Comparison of ENCODE assay signal across 17 mouse cellular contexts in genomic region chr8:119952747-119953146, GRCm38 (mm10). TPM values are rescaled to one million over a fixed set of nuclear protein-coding genes. Genes with fewer than 3 reads are reported as not detected.
DNase-seq lines count a peak whose midpoint lies in the region; TF ChIP-seq lines count a peak whose summit lies in the region.
"Had no signal": no experiment of that assay in that cellular context is flagged by ENCODE, and none has a peak within 500 bp of the region (broad histone marks: within the 10 kb centered on the region; RNA-seq: fewer than 3 reads in every experiment).

No protein-coding gene starts in this region.

- no peak overlapping the region for H3K4me3 ChIP-seq in cerebellum, adult 2 months (replicated peaks; ENCODE audit: insufficient read depth, low read depth, low read length)
- H3K4me3 ChIP-seq: forebrain, embryonic 10.5 days; heart, embryonic 12.5 days; midbrain, embryonic 12.5 days had no signal

- DNase-seq in layer of hippocampus, adult 18-20 months (ENCODE audit: low spot score in 2 of 2), result peak; percentile 60 to 85
- DNase-seq in layer of hippocampus, postnatal 10 days (ENCODE audit: low spot score in 2 of 2), result no peak
- peak; percentile 41 for DNase-seq in R1 (ENCODE audit: low read depth, low spot score)
- peak; percentile 58 to 59 for DNase-seq in layer of hippocampus, adult 8-10 months (ENCODE audit: low spot score in 2 of 2)
- DNase-seq in left cerebral cortex, postnatal 36 days (ENCODE audit: low spot score in 2 of 2), result peak; percentile 53 to 56
- no peak for DNase-seq in gastrocnemius, adult 18-20 months (ENCODE audit: low spot score)
- no peak for DNase-seq in cerebellum, adult 2 months
- DNase-seq: cerebellum, adult 11 months; heart, postnatal 4 days; kidney, adult 8-10 months; liver; lung, adult 2 months; lung, postnatal 4 days had no signal

- no peak overlapping the region for H3K27ac ChIP-seq in cerebellum, adult 2 months (ENCODE audit: insufficient read depth, low read length)
- H3K27ac ChIP-seq: forebrain, embryonic 10.5 days; midbrain, embryonic 12.5 days had no signal

- H3K27me3 ChIP-seq in cerebellum, adult 2 months (ENCODE audit: control insufficient read depth, insufficient read depth, low read length), result no peaks in the 10 kb centered on the region
- H3K27me3 ChIP-seq: heart, embryonic 12.5 days; midbrain, embryonic 12.5 days had no signal

- TF ChIP-seq CTCF in cerebellum, adult 2 months (IDR thresholded peaks at IDR 0.05; ENCODE audit: borderline replicate concordance, insufficient read depth, low read depth, low read length), result no peak

- H3K4me1 ChIP-seq in cerebellum, adult 2 months (ENCODE audit: control insufficient read depth, insufficient read depth, low read length), result no peaks in the 10 kb centered on the region
- H3K4me1 ChIP-seq: heart, embryonic 12.5 days had no signal

- 73% methylated on average over 5 of the region's 5 CpGs for WGBS in cerebellum, adult 2 months

- no peak for TF ChIP-seq POLR2A in cerebellum, adult 2 months (IDR thresholded peaks at IDR 0.05; ENCODE audit: borderline replicate concordance, insufficient read depth, low read length)

- intact Hi-C loops in left cerebral cortex, postnatal 36 days (cut with DNase I), result loop anchor here (5.0 kb wide), 1 partner anchor 195 kb away; no protein-coding TSS in a partner anchor

RNA-seq across cellular contexts. Expression of gene Crispld2, which starts 39.5 kb away (rescaled TPM):
- 1 to 10 TPM; 1.3 to 2.6 TPM for total RNA-seq in layer of hippocampus, adult 18-20 months (2021)
- total RNA-seq in layer of hippocampus, postnatal 10 days (2021), result 1 to 10 TPM; 2.2 to 2.9 TPM
- total RNA-seq in layer of hippocampus, adult 8-10 months (2022), result 1 to 10 TPM; 2.2 to 5.2 (median 2.9) TPM
- 1 to 10 TPM; 1.9 to 2.8 TPM for total RNA-seq in left cerebral cortex, postnatal 36 days (2021)
- total RNA-seq in gastrocnemius, adult 18-20 months (2021), result 10 to 100 TPM; 11.2 to 13.1 TPM
- polyA plus RNA-seq in cerebellum, adult 2 months (2012; rRNA removed), result 2.4 and 2.6 TPM in 2 replicates

RNA-seq across cellular contexts. Expression of gene Gm20388, which starts 42.1 kb away (rescaled TPM):
- 10 to 100 TPM in 1 of 2 experiments, not detected in 1; 10.7 TPM for total RNA-seq in layer of hippocampus, adult 18-20 months (2021)
- total RNA-seq in layer of hippocampus, postnatal 10 days (2021), result not detected
- 10 to 100 TPM in 1 of 4 experiments, 1 to 10 TPM in 2, under 1 TPM in 1; 0.17 to 15.1 (median 6.6) TPM for total RNA-seq in layer of hippocampus, adult 8-10 months (2022)
- 10 to 100 TPM; 10.3 to 10.6 TPM for total RNA-seq in left cerebral cortex, postnatal 36 days (2021)
- total RNA-seq in gastrocnemius, adult 18-20 months (2021), result 10 to 100 TPM; 10.5 to 12.3 TPM
- polyA plus RNA-seq in cerebellum, adult 2 months (2012; rRNA removed), result 18.7 and 24.4 TPM in 2 replicates
- polyA plus RNA-seq: embryonic facial prominence, embryonic 14.5 days; heart, embryonic 12.5 days; midbrain, embryonic 12.5 days had no signal

RNA-seq across cellular contexts. Expression of gene Usp10, which starts 42.6 kb away (rescaled TPM):
- total RNA-seq in layer of hippocampus, adult 18-20 months (2021), result 10 to 100 TPM; 88.3 to 89.2 TPM
- total RNA-seq in layer of hippocampus, postnatal 10 days (2021), result 100 to 1,000 TPM in 1 of 2 experiments, 10 to 100 TPM in 1; 94.9 to 104 TPM
- total RNA-seq in layer of hippocampus, adult 8-10 months (2022), result 10 to 100 TPM; 82.7 to 98.6 (median 89.4) TPM
- 10 to 100 TPM; 80.6 to 96.0 TPM for total RNA-seq in left cerebral cortex, postnatal 36 days (2021)
- total RNA-seq in gastrocnemius, adult 18-20 months (2021), result 10 to 100 TPM; 62.1 to 62.7 TPM
- 96.4 and 110 TPM in 2 replicates for polyA plus RNA-seq in cerebellum, adult 2 months (2012; rRNA removed)

Comparison
In these comparisons a context has a peak if more than half of its experiments do, and no peak if none do; other contexts are left out.
1. DNase-seq: peak in layer of hippocampus, adult 18-20 months (2 of 2), R1 (single experiment), layer of hippocampus, adult 8-10 months (2 of 2) and left cerebral cortex, postnatal 36 days (2 of 2); none in layer of hippocampus, postnatal 10 days (0 of 2), gastrocnemius, adult 18-20 months (single experiment) and cerebellum, adult 2 months (0 of 2).